Mouse (Mus musculus) layer of hippocampus, adult 9-11 months (tissue): ENCODE results near the gene Ube2h.
A peak's percentile ranks its signal among the peaks of the same experiment; 100 is the strongest.

Experiments
- DNase-seq: peaks from one replicate; pipeline ENCODE4 v3.0.0; 2022

The Ube2h gene

DNA sequence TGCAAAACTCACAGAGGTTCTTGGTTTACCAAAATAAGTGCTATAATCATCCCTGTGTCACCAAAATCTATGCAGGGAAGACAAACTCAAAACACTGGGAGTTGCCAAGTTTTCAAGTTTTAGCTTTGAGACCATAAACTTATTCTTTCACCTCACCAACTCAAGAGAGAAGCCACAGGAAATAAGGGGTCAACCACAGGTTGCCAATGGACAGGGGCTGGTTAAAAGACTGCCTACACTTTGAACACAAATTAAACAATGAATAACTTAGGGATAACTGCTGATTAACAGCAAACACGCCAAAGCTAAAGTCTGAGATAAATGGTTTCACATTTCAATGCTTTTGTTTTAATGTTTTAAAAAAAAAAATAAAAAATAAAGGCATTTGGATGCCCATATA lies 5.2 kb downstream of the Ube2h start:
- no peak for DNase-seq

DNA sequence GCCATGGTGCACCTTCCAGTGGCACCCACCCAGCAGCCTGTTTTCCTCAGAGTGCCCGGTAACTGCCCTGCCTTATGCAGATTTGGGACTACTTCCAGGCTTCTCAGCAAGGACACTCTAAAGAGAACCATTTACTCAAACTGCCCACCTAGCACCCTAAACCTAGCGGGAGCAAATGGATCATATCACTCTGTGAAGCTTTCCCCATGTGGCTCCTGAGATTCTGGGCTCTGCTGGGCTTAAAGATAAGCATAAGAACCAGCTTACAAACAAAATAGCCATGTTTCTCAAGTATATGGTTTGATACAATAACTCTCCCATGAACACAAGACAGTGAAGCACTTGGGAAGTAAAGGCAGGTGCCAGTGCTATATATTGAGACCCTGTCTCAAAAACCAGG lies 11.8 kb downstream of the Ube2h start:
- no peak for DNase-seq

DNA sequence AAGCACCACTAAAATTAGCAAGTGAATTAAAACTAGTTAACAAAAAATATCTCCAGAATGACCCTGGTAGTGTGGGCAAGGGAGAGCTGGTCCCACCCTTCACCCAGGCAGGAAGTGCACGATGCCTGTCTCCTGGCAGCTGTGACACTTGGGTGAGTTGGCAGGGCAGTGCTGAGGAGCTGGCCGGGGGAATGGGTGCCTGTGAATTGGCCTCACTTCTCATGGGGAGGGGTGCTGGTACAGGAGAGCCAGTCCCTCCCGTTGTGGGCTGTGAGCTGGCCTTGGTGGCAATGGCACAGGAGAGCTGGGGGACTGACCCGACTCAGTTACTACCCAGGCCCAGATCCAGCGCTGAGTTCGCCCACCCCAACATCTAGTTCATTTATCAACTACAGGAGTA lies 16.4 kb downstream of the Ube2h start:
- no peak for DNase-seq

DNA sequence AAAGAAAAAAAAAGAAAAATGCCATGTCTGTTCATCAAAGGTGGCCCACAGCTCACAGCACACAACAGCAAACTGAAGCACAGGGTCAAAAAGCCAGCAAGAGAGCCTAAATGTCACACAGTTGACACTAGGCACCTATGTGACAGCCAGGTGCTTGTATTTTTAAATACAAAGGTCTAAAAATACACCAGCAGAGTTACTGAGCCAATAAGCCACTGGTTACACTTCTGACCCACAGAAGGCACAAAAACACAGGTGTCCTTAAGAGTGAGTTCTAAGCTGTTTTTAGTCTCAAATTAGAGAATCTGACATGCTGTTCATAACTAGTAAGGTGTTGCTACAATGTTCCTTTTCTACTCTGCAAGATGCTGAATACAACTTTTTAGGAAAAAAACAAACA lies 17.7 kb downstream of the Ube2h start:
- DNase-seq: no peak

DNA sequence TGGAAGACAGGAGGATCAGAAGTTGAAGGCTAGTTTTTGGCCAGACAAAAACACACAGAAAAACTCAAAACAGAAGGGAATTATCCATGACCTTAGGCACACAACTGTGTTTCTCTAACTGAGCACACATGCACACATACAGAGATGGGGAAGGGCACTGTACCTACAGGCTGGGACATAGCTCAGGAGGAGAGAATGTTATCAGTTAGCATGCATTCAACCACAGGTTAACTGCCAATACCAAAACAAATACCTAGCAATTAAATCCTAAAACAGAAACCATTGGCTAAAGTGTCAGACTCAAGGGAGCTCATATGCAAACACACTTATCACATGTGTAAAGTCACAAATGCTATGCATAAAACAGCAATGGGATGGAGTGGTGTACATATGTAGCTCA lies 20.2 kb downstream of the Ube2h start:
- DNase-seq: no peak

DNA sequence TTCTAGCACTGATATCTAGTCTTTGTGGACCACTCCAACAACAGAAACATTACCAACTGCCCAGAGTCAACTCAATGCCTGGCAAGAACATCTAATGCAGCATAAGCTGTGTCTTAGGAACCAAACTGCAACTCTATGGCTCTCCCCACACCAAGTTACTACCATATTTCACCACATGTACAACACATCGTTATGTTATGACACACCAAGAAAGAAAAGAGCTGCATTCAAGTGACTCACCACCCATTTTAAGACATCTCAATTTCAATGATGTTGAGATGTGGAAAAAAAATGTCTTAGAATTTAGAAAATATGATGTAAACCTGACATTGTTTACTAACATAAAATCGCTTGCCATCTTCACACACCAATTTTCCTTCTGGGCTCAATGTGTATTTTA lies 22.0 kb downstream of the Ube2h start:
- no peak for DNase-seq

DNA sequence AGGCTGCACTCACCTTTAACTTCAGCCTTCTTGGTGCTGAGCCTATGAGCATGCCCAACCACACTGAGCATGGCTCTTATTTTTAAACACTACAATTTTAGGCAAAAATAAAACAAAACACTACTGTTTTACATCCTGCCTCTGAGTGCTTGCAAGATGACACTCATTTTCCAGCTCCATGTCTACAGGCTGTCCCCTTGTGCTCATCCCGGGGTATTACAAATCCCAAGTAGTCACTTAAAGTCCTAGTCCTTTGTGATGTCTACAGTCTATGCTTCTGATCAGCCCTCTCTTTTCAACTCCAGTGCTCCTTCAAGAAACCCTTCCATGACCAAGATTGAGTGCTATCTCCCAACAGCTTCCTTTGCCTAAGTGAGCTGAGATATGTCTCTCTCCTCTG lies 26.0 kb downstream of the Ube2h start:
- no peak for DNase-seq

DNA sequence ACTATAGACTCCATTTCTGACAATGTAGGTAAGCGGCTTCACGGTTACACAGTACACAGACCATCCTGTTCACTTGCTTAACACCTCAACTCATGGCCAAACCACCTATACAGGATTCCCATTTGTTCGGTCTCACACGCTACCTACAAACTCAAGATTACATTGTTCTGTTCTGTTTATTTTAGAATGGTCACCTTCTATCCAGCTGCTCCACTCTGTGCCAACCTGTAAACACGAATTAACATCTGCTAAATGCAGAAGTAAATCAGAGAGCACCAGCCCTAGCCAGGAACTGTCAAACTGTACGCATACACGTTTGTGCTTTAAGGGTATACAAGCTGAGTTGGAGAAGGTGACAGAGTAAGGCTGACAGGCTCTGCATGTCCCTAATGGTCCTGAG lies 27.5 kb downstream of the Ube2h start:
- no peak for DNase-seq

DNA sequence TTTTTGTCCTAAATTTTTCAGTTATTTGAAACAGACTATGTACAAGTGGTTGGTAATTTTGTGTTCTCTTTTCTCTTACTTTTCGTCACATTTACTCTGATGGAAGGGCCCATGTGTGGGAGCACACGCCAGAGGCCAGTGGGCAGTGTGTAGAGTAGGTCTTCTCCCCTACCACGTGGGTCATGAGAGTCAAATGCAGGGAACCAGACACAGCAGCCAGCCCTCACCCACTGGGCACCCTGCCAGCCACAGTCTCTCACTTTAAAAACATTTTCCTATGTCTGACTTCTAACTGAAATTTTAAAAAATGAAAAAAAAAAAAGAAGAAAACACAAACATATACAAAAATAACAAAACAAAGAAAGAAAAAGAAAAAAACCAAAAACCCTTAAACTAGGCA lies 28.0 kb downstream of the Ube2h start:
- no peak for DNase-seq

DNA sequence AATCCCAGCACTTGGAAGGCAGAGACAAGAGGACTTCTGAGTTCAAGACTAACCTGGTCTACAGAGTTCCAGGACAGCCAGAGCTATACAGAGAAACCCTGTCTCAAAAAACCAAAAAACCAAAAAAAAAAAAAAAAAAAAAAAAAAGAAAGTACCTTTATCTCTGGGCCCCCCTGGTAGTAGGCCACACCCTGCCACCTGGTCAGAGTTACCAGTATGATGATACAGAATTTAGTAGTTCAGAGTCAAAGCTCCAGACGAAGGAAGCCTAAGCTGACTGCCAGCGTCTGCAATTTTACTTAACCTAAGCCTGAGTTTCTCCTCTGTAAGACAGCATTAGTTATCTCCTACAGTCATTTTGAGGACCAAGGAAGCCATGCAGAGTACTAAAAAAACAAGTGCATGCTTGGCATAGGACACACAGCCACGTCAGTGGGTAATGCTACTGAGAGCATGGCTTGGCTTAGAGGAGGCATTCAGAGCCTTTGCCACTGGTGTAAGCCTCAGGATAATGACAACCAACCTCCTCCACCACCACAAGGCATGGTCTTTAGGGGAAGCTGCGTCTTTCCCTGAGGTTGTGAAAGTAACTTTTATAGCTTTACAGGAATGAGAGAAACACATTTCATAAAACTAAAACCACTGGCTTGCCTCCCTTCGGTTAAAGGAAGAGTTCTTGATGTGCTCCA lies 29.0 kb downstream of the Ube2h start:
- no peak for DNase-seq

DNA sequence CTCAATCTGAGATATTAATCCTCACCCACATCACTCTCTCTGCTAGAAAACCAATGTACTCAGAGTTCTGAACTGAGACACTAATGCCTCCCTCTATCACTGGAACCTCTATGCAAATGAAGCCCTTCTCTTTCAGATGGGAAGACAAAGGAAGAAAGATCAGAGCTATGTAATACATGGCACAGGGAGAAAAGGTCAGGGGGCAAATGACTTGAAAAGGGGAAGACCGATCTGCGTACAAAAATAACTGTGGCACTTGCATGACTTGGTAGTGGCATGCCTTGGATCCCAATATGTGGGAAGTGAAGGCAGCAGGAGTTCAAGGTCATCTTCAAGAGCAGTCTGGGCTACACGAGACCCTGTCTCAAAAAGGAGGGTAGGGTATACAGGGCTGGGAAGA lies 31.4 kb downstream of the Ube2h start:
- DNase-seq: no peak

DNA sequence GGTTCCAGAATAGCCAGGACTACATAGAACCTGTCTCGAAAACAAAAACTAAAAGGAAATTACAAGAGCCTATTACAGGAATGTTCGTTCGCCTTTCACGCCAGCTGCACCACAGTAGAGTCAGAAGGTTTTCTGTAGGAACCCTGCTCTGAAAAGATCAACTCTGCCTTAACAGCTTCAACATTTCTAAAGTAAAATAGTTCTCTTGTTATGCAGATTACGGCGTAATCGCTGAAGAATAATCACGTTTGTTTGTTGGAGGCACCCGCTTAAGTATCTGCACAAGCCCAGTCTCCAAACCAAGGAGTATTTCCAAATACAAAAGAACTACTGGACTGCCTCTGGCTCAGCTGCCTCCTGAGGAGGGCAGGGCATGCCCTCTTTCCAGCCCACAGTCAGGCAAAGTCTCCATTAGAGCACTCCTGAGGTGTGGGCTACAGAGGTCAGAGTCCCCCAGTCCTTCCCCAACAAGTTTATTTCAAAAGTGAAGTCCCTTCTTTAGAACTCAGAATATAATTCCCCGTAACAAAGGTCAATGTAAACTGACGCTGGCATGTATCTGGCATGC lies 31.9 kb downstream of the Ube2h start:
- no peak for DNase-seq

DNA sequence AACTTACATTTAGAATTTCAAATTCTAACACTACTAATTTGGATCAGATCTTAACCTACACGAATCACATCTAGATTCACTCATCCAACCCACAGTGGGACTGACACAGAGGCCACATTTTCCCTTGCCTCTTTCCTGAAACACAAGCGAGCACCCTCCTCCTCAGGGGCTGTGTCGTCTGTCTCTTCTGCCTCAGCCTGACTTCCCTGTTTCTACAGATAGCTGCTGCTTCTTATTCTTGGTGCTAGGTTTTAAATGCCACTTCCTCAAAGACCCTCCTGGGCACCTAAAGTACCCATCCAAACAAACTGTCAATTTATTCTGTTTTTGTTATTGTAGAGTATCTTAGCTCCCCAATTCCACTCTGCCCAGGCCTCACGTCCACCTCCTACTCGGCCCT lies 34.5 kb downstream of the Ube2h start:
- peak; percentile 44 for DNase-seq

DNA sequence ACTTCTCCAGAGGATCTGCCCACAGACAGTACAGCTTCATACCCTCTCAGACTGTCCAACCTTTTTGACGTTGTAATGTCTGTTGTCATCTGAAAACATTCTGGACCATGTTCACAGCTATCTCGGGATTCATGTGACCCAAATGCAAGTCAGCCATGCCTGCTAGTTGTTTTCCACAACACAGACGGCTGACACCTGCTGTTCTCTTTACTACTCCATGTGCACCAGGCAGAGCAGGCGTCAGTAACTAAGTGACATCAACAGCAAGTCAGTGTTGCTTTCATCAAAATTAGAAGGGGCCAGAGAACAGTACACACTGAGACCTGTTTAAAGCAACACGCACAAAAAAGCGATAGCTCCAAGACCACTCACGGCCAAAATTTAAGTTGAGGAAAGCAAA lies 36.9 kb downstream of the Ube2h start:
- peak; percentile 78 for DNase-seq

DNA sequence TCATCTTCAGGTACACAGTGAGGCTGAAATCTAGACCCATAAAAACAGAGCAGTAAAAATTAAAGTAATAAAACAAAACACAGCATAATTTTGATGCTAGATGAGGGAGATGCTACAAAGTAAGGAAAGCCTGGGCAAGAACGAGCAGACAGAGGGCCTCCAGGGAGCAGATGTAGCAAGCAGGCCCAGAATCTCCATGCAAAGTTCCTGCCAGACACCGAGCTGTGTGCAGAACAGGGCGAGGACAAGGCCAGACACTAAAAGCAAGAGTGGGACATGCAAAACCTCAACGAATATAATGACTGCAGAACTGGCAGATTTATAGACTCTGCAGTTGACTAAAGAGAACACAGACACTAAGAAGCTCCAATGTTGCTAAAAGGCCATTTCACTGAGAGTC lies 38.9 kb downstream of the Ube2h start:
- no peak for DNase-seq

DNA sequence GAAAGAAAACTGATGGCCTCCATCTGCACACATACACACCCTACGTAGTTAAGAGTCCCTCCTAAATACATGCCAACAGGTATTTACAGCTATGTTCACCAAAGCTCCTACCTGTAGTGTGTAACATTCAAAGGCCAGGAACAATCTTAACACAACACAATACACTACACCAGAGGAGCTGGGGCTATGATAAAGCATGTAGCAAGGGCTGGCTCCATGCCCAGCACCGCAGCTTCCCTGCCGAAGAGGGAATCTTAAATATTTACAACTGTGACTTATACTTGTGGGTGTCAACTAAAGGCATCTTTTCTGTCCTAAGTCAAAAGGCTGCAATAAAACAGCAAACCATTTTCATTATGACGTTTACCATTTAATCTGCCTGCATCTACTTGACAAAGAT lies 41.3 kb downstream of the Ube2h start:
- DNase-seq: no peak

DNA sequence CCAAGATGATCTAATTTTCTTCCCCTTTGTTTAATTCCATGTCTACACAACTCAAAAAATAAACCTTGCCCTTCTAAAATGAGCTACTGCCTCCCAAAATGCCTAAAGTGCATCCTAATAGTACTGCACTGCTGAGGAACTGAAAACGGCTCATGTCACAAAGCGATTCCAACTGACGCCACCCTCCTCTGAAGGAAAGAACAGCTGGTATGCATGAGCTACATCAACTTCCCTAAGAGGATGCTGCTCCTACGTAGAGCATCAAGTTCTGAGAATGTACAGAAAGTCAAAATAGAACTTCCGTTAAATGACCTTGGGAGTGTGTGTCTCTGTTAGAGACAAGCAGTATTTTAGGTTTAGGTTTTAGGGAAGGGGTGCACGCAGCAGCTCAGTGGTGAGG lies 45.1 kb downstream of the Ube2h start:
- DNase-seq: no peak

DNA sequence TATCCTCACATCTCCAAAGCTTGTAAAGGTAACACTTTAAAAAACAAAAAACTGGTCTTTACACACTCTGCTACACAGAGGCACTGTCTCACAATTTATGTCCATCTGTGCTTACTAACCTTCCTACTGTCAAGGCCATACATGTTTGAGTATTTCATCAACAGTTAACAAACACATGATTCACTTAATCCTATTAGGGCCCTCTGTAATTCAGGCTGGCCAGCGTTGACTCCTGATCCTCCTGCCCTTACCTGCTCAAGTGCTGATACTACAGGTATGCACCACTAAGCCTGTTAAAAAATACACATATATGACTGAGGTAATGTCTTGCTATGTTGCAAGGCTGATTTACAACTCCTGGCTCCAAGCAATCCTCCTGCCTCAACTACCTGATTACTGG lies 46.4 kb downstream of the Ube2h start:
- no peak for DNase-seq

DNA sequence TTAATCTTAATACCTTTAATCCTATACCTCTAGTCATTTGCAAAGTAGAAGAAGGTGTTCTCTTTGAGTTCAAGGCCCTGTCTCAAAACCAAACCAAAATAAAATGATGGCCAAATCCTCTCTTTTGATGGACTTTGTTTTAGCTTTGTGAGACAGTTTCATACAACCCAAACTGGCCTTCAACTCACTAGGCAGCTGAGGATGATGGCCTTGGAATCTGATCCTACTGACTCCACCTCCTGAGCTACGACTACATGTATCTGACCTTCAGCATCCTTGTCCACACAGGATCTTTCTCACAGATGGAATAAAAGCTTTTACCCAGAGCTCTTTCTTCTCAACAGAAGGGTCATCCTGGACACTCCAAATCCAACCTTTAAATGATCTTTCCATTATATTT lies 48.5 kb downstream of the Ube2h start:
- DNase-seq: no peak

DNA sequence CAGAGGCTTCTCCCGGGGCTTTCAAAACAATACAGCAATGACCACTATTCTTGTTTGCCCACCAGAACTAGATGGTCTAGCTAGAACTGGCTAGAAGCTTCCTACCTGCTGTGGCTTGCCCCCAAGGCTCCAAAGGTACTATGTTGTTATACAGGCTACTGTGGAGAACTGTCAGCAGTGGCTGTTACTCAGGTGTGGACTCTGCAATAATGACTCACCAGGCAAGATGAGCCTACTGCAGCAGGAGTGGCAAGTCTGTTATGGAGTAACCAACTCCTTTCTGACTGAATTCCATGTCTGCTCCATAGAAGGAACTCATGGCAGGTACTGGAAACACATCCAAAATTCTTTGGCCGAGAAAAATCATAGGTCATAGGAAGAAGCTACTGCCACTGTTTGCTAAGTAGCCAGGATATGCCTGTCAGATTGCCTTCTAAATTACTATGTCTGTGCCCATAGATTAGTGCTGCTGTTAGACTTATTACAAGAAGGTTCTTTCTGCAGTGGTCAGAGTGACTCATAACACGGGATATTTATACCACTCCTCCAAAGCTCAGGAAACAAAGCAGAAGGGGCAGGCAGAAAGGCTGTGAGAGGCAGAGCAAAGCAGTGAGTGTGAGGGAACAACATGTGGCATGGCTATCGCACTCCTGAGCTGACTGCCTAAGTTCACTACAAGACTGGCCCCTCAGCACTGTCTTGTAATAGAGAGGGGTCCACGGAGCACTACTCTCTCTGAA lies 51.9 kb downstream of the Ube2h start:
- no peak for DNase-seq

DNA sequence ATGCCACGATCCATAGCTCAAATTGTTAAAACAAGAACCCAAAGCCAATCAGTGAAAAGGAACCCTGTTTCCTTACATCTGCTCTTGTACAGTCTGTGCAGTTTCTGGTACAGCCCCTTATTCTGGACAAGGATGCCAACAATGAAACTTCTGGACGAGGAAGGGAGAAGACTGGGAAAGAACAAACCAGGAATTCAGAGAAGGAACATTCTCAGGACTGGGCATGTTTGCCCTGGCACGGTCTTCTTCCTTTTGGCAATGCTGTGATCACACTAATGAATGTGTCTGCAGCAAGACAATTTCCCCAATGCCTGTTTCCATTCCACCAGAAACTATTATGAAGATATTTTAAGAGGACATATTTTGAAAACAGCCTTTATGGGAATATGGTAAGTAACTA lies 55.6 kb downstream of the Ube2h start:
- DNase-seq: no peak

DNA sequence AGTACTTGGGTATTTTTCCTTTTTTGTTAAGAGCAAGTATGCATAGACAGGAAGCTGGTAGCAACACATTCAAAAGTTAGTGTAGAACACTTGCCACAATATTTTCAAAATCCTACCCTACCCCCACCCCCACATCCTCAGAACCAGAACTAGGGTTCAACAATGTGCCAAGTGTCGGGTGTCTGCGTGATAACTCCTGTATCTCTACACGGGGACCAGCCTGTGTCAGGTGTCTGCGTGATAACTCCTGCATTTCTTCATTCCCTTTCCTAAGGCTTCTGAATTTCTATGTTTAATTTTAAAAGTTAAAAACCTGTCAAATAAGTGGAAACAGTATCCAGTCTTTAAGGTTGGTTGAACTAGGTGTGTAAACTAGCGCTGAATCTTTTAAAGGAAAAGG lies 58.4 kb downstream of the Ube2h start:
- no peak for DNase-seq

DNA sequence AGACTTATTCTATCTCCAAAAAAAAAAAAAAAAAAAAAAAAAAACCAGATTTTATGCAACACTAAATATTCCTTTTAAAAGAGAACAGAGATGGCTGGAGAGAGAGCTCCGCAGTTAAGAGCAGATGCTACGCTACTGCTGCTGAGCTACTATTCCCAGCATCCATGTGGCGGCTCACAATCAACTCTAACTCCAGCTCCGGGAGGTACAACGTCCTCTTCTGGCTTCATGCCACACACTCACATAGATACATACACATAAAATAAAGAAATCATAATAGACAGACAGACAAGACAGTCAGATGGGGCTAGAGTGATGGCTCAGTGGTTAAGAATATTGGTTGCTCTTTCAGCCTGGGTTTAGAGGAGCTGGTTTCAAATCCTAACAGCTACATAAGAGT lies 58.9 kb downstream of the Ube2h start:
- peak; percentile 65 for DNase-seq

DNA sequence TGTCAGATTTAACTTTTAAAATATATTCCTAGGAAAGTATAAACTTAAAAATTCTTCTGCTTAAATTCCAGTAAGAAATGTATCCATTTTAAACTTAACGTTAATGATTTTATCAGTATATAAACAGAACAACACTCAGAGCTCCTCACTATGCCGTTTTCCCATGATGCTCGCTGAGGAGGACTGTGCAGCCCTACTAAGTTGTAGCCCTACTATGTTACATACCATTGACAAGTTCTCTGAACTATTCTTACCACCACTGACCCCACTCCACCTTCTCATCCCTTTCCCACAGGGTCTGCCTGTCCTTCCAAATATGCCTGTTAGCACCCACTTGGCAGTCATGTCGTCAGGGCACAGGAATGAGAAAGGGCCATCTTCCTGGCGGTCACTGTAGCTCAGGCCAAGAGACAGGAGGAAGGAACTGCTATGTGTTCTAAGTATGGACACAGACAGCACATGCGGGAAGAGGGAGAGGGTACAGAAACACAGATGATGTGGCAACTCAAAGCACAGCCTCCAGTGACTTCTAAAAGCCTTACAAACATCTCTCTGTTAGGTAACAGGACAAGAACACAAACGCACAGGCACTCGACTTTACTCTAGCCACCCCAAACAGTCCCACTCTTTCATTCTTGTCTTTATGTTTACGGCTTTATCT lies 60.9 kb downstream of the Ube2h start:
- peak; percentile 62 for DNase-seq
